Mouse (Mus musculus): ENCODE measurements around the gene Fbxw7. TPM values are rescaled to one million over a fixed set of nuclear protein-coding genes. Genes with fewer than 3 reads are reported as not detected.

Gene Fbxw7
- polyA plus RNA-seq, 1 experiment, result 0.34 TPM

- TF ChIP-seq TAL1 (IDR thresholded peaks at IDR 0.05; ENCODE audit: low read length) (no peak), GATA1 (IDR thresholded peaks at IDR 0.05; ENCODE audit: low read length) (no peak)
- no peak overlapping the region for H3K4me3 ChIP-seq (replicated peaks)
- no peaks in the 10 kb centered on the region for H3K27me3 ChIP-seq (ENCODE audit: control insufficient read depth)
- peaks cover 9% of the 10 kb centered on the region for H3K36me3 ChIP-seq (ENCODE audit: control insufficient read depth)
- H3K4me1 ChIP-seq (ENCODE audit: control insufficient read depth), result peaks cover 2% of the 10 kb centered on the region; the same call in 1 of the 2 replicates
- H3K9me3 ChIP-seq (ENCODE audit: control insufficient read depth, low read length), result no peaks in the 10 kb centered on the region
Measured at GRCm38 (mm10) chr3:84865684-84866083, 50.6 kb downstream of the Fbxw7 start.

GRCm38 (mm10) chr3:84866866-84867265, 51.8 kb downstream of the Fbxw7 start:
- H3K9me3 ChIP-seq (ENCODE audit: control insufficient read depth, low read length), result no peaks in the 10 kb centered on the region
- TF ChIP-seq TAL1 (IDR thresholded peaks at IDR 0.05; ENCODE audit: low read length), result no peak
- TF ChIP-seq GATA1 (IDR thresholded peaks at IDR 0.05; ENCODE audit: low read length), result no peak
- H3K4me3 ChIP-seq (replicated peaks), result no peak overlapping the region
- H3K4me1 ChIP-seq (ENCODE audit: control insufficient read depth), result 0 out of 2 replicates have a peak, but pooled peaks cover 2% of the 10 kb centered on the region
- H3K36me3 ChIP-seq (ENCODE audit: control insufficient read depth), result peaks cover 9% of the 10 kb centered on the region
- no peaks in the 10 kb centered on the region for H3K27me3 ChIP-seq (ENCODE audit: control insufficient read depth)

GRCm38 (mm10) chr3:84867434-84867975, 52.4 kb downstream of the Fbxw7 start:
- Histone ChIP-seq H3K36me3 (ENCODE audit: control insufficient read depth) (peaks cover 9% of the 10 kb centered on the region), H3K9me3 (ENCODE audit: control insufficient read depth, low read length) (no peaks in the 10 kb centered on the region), H3K27me3 (ENCODE audit: control insufficient read depth) (no peaks in the 10 kb centered on the region), H3K4me1 (ENCODE audit: control insufficient read depth) (0 out of 2 replicates have a peak, but pooled peaks cover 2% of the 10 kb centered on the region), H3K4me3 (replicated peaks) (no peak overlapping the region)
- TF ChIP-seq TAL1 (IDR thresholded peaks at IDR 0.05; ENCODE audit: low read length) (no peak), GATA1 (IDR thresholded peaks at IDR 0.05; ENCODE audit: low read length) (no peak)

- Histone ChIP-seq H3K36me3 (ENCODE audit: control insufficient read depth) (peaks cover 9% of the 10 kb centered on the region), H3K4me3 (replicated peaks) (no peak overlapping the region), H3K4me1 (ENCODE audit: control insufficient read depth) (0 out of 2 replicates have a peak, but pooled peaks cover 2% of the 10 kb centered on the region), H3K27me3 (ENCODE audit: control insufficient read depth) (no peaks in the 10 kb centered on the region), H3K9me3 (ENCODE audit: control insufficient read depth, low read length) (no peaks in the 10 kb centered on the region)
- TF ChIP-seq GATA1 (IDR thresholded peaks at IDR 0.05; ENCODE audit: low read length), result no peak
Measured at GRCm38 (mm10) chr3:84867991-84868390, 52.9 kb downstream of the Fbxw7 start.

- Histone ChIP-seq H3K4me1 (ENCODE audit: control insufficient read depth) (0 out of 2 replicates have a peak, but pooled peaks cover 2% of the 10 kb centered on the region), H3K4me3 (replicated peaks) (no peak overlapping the region), H3K9me3 (ENCODE audit: control insufficient read depth, low read length) (no peaks in the 10 kb centered on the region), H3K27me3 (ENCODE audit: control insufficient read depth) (no peaks in the 10 kb centered on the region), H3K36me3 (ENCODE audit: control insufficient read depth) (peaks cover 3% of the 10 kb centered on the region)
- TF ChIP-seq GATA1 (IDR thresholded peaks at IDR 0.05; ENCODE audit: low read length) (no peak), TAL1 (IDR thresholded peaks at IDR 0.05; ENCODE audit: low read length) (no peak)
Measured at GRCm38 (mm10) chr3:84870126-84870525, 55.1 kb downstream of the Fbxw7 start.

GRCm38 (mm10) chr3:84875306-84875705, 60.2 kb downstream of the Fbxw7 start:
- Histone ChIP-seq H3K27me3 (ENCODE audit: control insufficient read depth) (no peaks in the 10 kb centered on the region), H3K4me3 (replicated peaks) (no peak overlapping the region), H3K9me3 (ENCODE audit: control insufficient read depth, low read length) (no peaks in the 10 kb centered on the region), H3K4me1 (ENCODE audit: control insufficient read depth) (no peaks in the 10 kb centered on the region; the same call in 1 of the 2 replicates), H3K36me3 (ENCODE audit: control insufficient read depth) (peaks cover 2% of the 10 kb centered on the region)
- TF ChIP-seq GATA1 (IDR thresholded peaks at IDR 0.05; ENCODE audit: low read length) (no peak), TAL1 (IDR thresholded peaks at IDR 0.05; ENCODE audit: low read length) (no peak)

GRCm38 (mm10) chr3:84876211-84876610, 61.1 kb downstream of the Fbxw7 start:
- H3K36me3 ChIP-seq (ENCODE audit: control insufficient read depth), result peaks cover 4% of the 10 kb centered on the region
- no peaks in the 10 kb centered on the region; the same call in 1 of the 2 replicates for H3K4me1 ChIP-seq (ENCODE audit: control insufficient read depth)
- H3K9me3 ChIP-seq (ENCODE audit: control insufficient read depth, low read length), result no peaks in the 10 kb centered on the region
- no peak overlapping the region for H3K4me3 ChIP-seq (replicated peaks)
- TF ChIP-seq TAL1 (IDR thresholded peaks at IDR 0.05; ENCODE audit: low read length) (no peak), GATA1 (IDR thresholded peaks at IDR 0.05; ENCODE audit: low read length) (no peak)
- no peaks in the 10 kb centered on the region for H3K27me3 ChIP-seq (ENCODE audit: control insufficient read depth)

GRCm38 (mm10) chr3:84883817-84884483, 68.9 kb downstream of the Fbxw7 start:
- TF ChIP-seq GATA1 (IDR thresholded peaks at IDR 0.05; ENCODE audit: low read length) (no peak), TAL1 (IDR thresholded peaks at IDR 0.05; ENCODE audit: low read length) (no peak)
- Histone ChIP-seq H3K27me3 (ENCODE audit: control insufficient read depth) (no peaks in the 10 kb centered on the region), H3K4me1 (ENCODE audit: control insufficient read depth) (peaks cover 7% of the 10 kb centered on the region), H3K4me3 (replicated peaks) (no peak overlapping the region), H3K9me3 (ENCODE audit: control insufficient read depth, low read length) (no peaks in the 10 kb centered on the region), H3K36me3 (ENCODE audit: control insufficient read depth) (peaks cover 17% of the 10 kb centered on the region)

GRCm38 (mm10) chr3:84889648-84890047, 74.6 kb downstream of the Fbxw7 start:
- H3K4me1 ChIP-seq (ENCODE audit: control insufficient read depth), result peaks cover 7% of the 10 kb centered on the region
- no peak overlapping the region for H3K4me3 ChIP-seq (replicated peaks)
- TF ChIP-seq GATA1 (IDR thresholded peaks at IDR 0.05; ENCODE audit: low read length), result no peak
- no peak for TF ChIP-seq TAL1 (IDR thresholded peaks at IDR 0.05; ENCODE audit: low read length)
- peaks cover 10% of the 10 kb centered on the region for H3K36me3 ChIP-seq (ENCODE audit: control insufficient read depth)
- H3K27me3 ChIP-seq (ENCODE audit: control insufficient read depth), result no peaks in the 10 kb centered on the region
- no peaks in the 10 kb centered on the region for H3K9me3 ChIP-seq (ENCODE audit: control insufficient read depth, low read length)

All from erythroblast, embryonic 14.5 days (primary cell).